Mouse (Mus musculus) lung, embryonic 15.5 days (tissue): ENCODE measurements around the gene Sox3. TPM values are rescaled to one million over a fixed set of nuclear protein-coding genes. Genes with fewer than 3 reads are reported as not detected.
A peak's percentile ranks its signal among the peaks of the same experiment; 100 is the strongest.

Experiments used
- ATAC-seq: fragments of 200-750 bp; cut with Nextera tagmentation; 2 replicates; pipeline ENCODE4 v1.8.0; 2017; ENCODE audit warnings: moderate number of reproducible peaks, borderline replicate concordance; ENCODE audit not compliant: low FRiP score, low TSS enrichment; ENCODE audit errors: extremely low read depth
- H3K27ac ChIP-seq: fragments of 300-500 bp; sonication (generic); 2 replicates; pipeline ENCODE4 v1.5.1; 2015; ENCODE audit warnings: moderate library complexity, mild to moderate bottlenecking, inconsistent platforms
- H3K27me3 ChIP-seq: fragments of 300-500 bp; sonication (generic); 2 replicates; pipeline ENCODE4 v1.6.1; 2015; ENCODE audit warnings: inconsistent platforms
- H3K36me3 ChIP-seq: fragments of 300-500 bp; sonication (generic); 2 replicates; pipeline ENCODE4 v1.6.1; 2015; ENCODE audit warnings: inconsistent platforms
- H3K4me1 ChIP-seq: fragments of 300-500 bp; sonication (generic); 2 replicates; pipeline ENCODE4 v1.6.1; 2015; ENCODE audit warnings: inconsistent platforms
- H3K4me2 ChIP-seq: fragments of 300-500 bp; sonication (generic); 2 replicates; pipeline ENCODE4 v1.6.1; 2015; ENCODE audit warnings: inconsistent platforms, mild to moderate bottlenecking, moderate library complexity
- H3K4me3 ChIP-seq: fragments of 300-500 bp; sonication (generic); 2 replicates; pipeline ENCODE4 v1.5.1; 2015; ENCODE audit warnings: mild to moderate bottlenecking, inconsistent platforms
- H3K9ac ChIP-seq: fragments of 300-500 bp; sonication (generic); 2 replicates; pipeline ENCODE4 v1.6.1; 2015; ENCODE audit warnings: inconsistent platforms
- H3K9me3 ChIP-seq: fragments of 300-500 bp; sonication (generic); 2 replicates; pipeline ENCODE4 v1.6.1; 2016; ENCODE audit warnings: inconsistent platforms
- WGBS: fragments of 180-500 bp; shearing (Covaris S2); methylation state at CpG from one replicate; pipeline ENCODE4 v1.1.7; 2015; 5-methylcytosine and 5-hydroxymethylcytosine counted together
- polyA plus RNA-seq: library from polyadenylated mRNA; unstranded; fragments of >200 nt; fragmentation: Nextera tagmentation; extraction: Ambion mirVana; gene quantifications from 2 replicates; pipeline ENCODE4 v1.2.1, GENCODE M21; 2015

The Sox3 gene
- polyA plus RNA-seq = not detected in 2 replicates

DNA sequence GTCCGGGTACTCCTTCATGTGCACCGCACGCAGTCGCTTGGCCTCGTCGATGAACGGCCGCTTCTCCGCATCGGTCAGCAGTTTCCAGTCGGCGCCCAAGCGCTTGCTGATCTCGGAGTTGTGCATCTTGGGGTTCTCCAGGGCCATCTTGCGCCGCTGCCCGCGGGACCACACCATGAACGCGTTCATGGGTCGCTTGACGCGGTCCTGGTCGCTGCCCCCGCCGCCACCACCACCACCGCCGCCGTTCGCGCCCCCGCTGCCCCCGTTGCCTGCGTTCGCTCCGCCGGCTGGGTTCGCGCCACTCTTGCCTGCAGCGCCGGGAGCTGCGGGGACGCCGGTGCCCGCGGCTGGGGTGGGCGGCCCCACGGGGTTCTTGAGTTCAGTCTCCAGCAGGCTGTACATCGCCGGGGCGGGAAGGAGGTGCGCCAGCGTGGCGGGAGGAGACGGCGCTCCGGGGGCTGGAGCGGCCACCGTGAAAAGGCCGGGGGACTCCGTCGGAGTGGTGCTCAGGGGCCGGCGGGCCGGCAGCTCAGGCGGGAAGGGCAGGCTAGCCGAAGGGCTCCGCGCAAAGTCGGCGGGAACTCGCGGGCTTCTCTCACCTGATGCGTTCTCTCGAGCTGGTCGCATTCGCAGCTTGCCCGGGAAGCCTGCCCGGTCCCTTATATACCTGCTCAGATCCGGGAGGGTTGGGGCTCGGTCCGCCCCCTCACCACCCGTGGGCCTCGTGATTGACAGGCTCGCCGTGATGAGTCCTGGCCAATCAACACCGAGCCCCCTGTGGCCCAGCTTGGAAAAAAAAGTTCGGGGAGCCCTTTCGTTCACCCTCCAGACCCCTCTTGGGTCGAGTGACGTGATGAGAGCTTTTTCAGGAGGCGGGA is at the start of gene Sox3:
Sox3 (minus strand) TSS at position 630 of the 881 bp plus-strand sequence.
- Histone ChIP-seq H3K27me3 (peaks cover 95% of the 10 kb centered on the region), H3K4me2 (peak within 1 kb of the TSS; percentile 77), H3K36me3 (no peaks in the 10 kb centered on the region), H3K9ac (no peak within 1 kb of the TSS), H3K9me3 (no peaks in the 10 kb centered on the region), H3K27ac (no peak within 1 kb of the TSS), H3K4me3 (peak within 1 kb of the TSS; percentile 41), H3K4me1 (no peaks in the 10 kb centered on the region)
- WGBS = 18% methylated on average over 79 of the region's 92 CpGs
- no peak for ATAC-seq

DNA sequence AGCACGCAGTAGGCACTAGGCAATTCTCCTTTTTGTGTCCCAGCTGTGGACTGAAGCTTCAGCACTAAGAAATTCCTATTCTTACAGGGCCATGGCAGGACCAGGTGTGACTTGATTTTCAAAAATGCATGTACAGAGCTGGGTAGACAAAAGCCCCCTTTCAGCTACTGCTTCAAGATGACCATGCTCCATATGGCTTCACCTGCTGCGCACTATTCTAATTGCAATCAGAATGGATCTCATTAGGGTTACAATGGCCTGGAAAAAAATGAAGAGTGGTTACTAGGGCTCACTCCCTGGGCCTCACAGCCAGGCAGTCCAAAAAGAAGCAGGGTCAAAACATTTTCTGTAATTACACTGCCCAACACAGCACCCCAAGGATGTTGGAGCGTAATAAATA is 47.0 kb upstream of the Sox3 start:
- H3K9ac ChIP-seq = no peak overlapping the region
- no peak overlapping the region for H3K4me3 ChIP-seq
- H3K36me3 ChIP-seq = no peaks in the 10 kb centered on the region
- no peaks in the 10 kb centered on the region for H3K27me3 ChIP-seq
- H3K4me1 ChIP-seq = no peaks in the 10 kb centered on the region
- no peaks in the 10 kb centered on the region for H3K9me3 ChIP-seq
- no peak overlapping the region for H3K27ac ChIP-seq
- ATAC-seq = no peak
- H3K4me2 ChIP-seq = no peak overlapping the region
- 97% methylated on average over 3 of the region's 3 CpGs for WGBS

DNA sequence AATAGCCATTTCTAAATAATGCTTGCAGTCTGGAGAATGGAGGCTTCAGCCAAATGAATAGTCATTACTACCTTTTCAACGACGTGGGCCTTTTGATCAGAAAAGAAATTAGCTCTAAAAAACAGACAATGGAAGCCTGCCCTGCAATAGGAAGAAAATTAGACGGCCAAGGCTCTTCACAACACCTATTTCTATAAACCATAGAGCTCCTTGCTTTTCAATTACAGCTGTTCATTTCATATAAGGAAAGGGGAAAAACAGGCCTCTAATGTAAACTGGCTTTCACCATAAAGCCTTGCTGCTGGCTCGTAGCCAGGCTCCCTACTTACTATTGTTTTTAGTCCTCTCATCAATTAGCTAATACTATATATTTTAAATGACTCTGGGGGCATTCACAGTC is 6.3 kb upstream of the Sox3 start:
- H3K4me3 ChIP-seq = no peak overlapping the region
- H3K27ac ChIP-seq = no peak overlapping the region
- no peak for ATAC-seq
- H3K9me3 ChIP-seq = no peaks in the 10 kb centered on the region
- H3K36me3 ChIP-seq = no peaks in the 10 kb centered on the region
- H3K27me3 ChIP-seq = peaks cover 58% of the 10 kb centered on the region
- H3K4me2 ChIP-seq = no peak overlapping the region
- no peaks in the 10 kb centered on the region for H3K4me1 ChIP-seq
- 29% methylated on average over 4 of the region's 4 CpGs for WGBS
- no peak overlapping the region for H3K9ac ChIP-seq

DNA sequence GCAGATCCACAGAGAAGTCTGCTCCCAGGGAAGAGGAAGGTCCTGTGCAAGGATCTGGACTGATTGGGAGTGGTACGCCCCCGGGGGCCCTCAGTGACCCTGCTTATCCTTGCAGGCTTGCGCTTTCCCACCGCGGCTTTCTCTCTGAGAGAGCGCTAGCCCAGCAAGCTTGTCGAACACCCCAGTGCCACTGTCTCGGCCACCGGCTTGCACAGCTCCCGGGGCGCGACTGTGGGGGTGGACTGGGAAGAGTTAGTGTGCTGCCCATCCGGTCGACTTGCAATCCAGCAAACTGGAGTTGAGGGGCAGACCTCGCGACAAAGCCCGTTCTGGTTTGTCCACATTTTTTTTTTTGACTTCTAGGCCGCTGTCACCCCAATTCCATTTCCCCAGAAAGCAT is 5.4 kb upstream of the Sox3 start:
- Histone ChIP-seq H3K4me3 (no peak overlapping the region), H3K27me3 (peaks cover 67% of the 10 kb centered on the region), H3K36me3 (no peaks in the 10 kb centered on the region), H3K4me2 (no peak overlapping the region), H3K9me3 (no peaks in the 10 kb centered on the region), H3K9ac (no peak overlapping the region), H3K27ac (no peak overlapping the region), H3K4me1 (no peaks in the 10 kb centered on the region)
- 12% methylated on average over 18 of the region's 18 CpGs for WGBS
- no peak for ATAC-seq

DNA sequence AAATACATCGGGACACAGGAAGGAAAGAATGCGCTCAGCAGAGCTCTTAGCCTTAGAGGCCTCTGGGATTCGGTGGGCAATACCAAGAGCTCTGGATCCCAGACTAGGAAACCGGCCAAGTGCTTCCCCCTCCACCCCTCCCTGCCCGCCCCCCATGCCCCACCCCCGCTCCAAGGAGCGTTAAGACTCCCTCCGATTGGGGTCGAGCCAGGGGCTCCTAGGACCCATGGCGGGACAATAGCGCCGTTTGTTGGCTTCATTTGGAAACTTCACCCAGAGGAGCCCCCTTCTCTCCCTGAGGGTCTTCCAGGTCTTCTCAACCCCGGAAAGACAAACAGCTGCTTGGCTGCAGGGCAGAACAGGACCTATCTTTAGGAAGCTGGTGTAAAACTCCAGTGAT is 3.1 kb upstream of the Sox3 start:
- H3K9ac ChIP-seq = no peak overlapping the region
- H3K36me3 ChIP-seq = no peaks in the 10 kb centered on the region
- no peak for ATAC-seq
- no peaks in the 10 kb centered on the region for H3K9me3 ChIP-seq
- H3K4me1 ChIP-seq = no peaks in the 10 kb centered on the region
- no peak overlapping the region for H3K27ac ChIP-seq
- 13% methylated on average over 13 of the region's 13 CpGs for WGBS
- H3K4me2 ChIP-seq = no peak overlapping the region
- peaks cover 89% of the 10 kb centered on the region for H3K27me3 ChIP-seq
- H3K4me3 ChIP-seq = no peak overlapping the region

DNA sequence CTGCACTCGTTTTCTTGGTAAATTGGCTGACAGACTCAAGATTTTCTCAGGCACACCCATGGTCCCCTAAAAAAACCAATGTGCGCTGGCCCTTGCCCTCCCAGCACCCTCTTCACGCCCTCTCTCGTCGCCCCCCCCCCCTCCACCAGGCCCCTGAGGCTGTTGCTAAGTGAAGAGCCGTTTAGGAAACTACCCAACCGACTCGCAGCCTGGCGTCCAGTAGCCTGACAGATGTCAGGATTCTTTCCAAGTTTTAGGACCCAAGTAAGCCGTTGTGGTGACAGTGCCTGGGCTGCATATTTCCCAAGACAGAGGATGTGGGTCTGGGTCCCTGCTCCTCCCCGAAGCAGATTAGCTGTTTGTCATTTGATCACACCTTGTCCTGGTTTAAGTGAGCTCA is 2.2 kb upstream of the Sox3 start:
- Histone ChIP-seq H3K4me2 (no peak overlapping the region), H3K36me3 (no peaks in the 10 kb centered on the region), H3K4me3 (no peak overlapping the region), H3K4me1 (no peaks in the 10 kb centered on the region), H3K27me3 (peaks cover 90% of the 10 kb centered on the region), H3K27ac (no peak overlapping the region), H3K9ac (no peak overlapping the region), H3K9me3 (no peaks in the 10 kb centered on the region)
- no peak for ATAC-seq
- WGBS = 10% methylated on average over 8 of the region's 11 CpGs

DNA sequence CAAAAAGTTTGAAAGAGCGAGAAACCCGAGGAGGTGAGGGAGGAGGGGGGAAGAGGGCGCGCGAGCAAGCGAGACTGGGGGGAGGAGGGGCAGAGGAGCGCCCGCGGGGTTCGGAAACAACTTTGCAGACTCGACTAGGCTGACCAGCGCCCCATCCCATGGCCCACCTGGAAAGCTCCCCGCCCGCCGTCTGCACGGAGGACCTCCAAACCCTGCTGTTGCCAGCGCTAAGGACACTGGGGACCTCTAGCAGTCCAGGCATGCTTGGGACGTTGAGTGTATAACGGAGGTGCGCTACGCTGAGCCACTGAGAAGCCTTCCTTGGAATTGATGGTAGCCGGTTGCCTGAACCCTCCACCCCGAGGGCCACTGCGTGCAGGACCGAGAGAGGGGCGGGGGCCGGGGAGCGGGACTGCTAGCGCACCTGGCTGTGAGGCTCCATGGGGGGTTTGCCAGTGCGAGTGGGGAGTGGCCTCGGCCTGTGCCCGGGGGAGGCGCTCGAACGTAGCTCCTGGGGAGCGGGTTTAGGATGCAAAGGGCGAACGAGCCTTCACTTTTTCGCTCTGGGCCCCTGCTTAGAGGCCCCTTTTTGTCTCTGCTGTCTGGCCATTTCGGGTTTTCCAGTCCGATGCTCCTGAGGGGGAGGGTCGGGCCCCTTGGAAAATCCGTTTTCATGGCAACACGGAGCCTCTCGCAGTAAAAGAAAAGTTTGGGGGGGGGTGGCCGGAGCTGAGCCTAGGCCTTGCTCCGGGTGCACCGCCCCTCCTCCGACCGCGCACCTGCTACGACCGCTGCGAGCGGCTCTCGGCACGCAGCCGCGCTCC is 702 bp upstream of the Sox3 start:
- Histone ChIP-seq H3K27ac (no peak overlapping the region), H3K9me3 (no peaks in the 10 kb centered on the region), H3K27me3 (peaks cover 97% of the 10 kb centered on the region), H3K36me3 (no peaks in the 10 kb centered on the region), H3K9ac (no peak overlapping the region), H3K4me1 (no peaks in the 10 kb centered on the region), H3K4me2 (peak overlapping the region; percentile 77), H3K4me3 (peak overlapping the region; percentile 41; the same call in 1 of the 2 replicates)
- no peak for ATAC-seq
- WGBS = 16% methylated on average over 52 of the region's 59 CpGs

DNA sequence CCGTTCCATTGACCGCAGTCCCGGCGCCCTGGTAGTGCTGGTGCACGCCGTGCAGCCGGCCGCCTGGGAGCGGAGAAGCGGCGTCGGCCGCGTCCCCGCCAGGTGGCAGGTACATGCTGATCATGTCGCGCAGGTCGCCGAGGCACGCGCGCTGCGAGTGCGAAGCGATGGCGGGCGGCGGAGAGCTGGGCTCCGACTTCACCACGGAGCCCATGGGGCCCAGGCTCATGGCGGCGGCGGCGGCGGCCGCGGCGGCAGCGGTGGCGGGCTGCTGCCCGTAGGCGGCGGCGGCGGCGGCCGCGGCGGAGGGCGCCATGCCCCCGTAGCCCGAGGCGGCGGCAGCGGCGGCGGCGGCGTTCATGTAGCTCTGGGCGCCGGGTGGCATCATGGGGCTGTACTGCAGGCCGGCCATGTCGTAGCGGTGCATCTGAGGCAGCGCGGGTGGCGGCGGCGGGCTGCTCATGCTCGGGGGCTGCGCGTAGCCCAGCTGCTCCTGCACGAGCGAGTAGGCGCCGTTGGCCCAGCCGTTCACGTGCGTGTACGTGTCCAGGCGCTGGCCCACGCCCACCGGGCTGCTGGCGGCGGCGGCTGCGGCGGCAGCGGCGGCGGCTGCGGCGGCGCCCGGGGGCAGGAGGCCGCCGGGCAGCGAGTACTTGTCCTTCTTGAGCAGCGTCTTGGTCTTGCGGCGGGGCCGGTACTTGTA is 981 bp downstream of the Sox3 start:
- peak overlapping the region; percentile 41 for H3K4me3 ChIP-seq
- peak overlapping the region; percentile 77 for H3K4me2 ChIP-seq
- WGBS = 19% methylated on average over 43 of the region's 102 CpGs
- no peaks in the 10 kb centered on the region for H3K9me3 ChIP-seq
- H3K4me1 ChIP-seq = no peaks in the 10 kb centered on the region
- peaks cover 91% of the 10 kb centered on the region for H3K27me3 ChIP-seq
- ATAC-seq = peak; percentile 46; the same call in 1 of the 2 replicates
- no peak overlapping the region for H3K27ac ChIP-seq
- no peaks in the 10 kb centered on the region for H3K36me3 ChIP-seq
- H3K9ac ChIP-seq = no peak overlapping the region

DNA sequence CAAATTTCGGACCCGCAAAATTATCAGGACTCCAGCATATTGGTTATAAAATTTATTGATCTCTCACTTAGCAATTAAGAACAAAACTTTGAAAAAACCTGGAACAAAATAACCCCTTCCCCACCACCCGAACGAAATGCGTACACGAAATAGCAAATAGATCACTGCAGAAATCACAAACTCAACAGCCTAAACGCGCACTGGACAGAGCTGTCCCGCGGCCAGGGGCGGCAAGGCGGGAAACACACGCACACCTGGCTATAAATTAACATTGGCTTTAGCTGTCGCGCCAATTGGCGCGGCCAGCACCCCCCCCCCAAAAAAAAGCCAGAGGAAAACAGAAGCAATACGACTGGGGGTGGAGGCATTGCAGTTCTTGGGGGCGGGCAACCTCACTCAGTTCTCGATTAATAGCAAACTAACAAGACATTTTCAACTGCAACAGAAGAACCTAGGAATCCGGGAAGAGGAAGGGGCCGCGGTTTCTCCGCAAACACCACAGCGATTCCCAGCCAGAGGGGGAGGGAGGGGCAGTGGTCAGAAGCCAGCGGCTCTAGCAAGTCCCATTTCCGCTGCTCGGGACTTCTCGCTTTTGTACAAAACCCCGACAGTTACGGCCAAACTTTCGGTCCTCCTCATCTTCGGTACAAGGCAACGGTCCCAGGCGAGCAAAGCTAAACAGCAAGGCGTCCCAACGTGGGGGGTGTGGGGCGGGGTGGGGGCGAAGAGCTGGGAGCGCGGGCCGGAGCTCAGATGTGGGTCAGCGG is 1.7 kb downstream of the Sox3 start:
- Histone ChIP-seq H3K27me3 (peaks cover 84% of the 10 kb centered on the region), H3K9ac (no peak overlapping the region), H3K4me2 (peak overlapping the region; percentile 77), H3K4me3 (peak overlapping the region; percentile 41), H3K36me3 (no peaks in the 10 kb centered on the region), H3K9me3 (no peaks in the 10 kb centered on the region), H3K4me1 (no peaks in the 10 kb centered on the region), H3K27ac (no peak overlapping the region)
- WGBS = 17% methylated on average over 40 of the region's 43 CpGs
- ATAC-seq = 0 out of 2 replicates have a peak, but pooled peaks have one; percentile 24

DNA sequence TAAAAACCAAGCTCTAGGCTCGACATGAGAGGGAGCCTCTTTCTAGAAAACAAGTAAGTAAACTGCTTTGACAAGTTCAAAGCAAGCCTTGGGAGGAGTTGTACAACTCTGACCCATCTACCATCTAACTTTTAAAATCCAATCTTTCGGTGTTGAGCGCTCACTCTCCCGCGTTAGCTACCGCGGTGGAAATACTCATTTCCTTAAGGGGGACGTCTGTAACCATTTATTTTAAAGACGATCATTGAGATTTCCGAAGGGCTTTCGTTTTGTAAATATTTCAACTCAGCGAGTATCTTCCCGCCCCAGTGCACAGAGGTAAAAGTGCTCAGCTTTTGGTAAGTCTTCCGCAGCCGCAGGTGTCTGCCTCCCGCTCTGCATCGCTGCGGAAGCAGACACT is 2.6 kb downstream of the Sox3 start:
- ATAC-seq = no peak
- Histone ChIP-seq H3K4me3 (no peak overlapping the region), H3K27ac (no peak overlapping the region), H3K9me3 (no peaks in the 10 kb centered on the region), H3K4me1 (no peaks in the 10 kb centered on the region), H3K4me2 (0 out of 2 replicates have a peak overlapping the region, but pooled peaks have one; percentile 20), H3K9ac (no peak overlapping the region), H3K27me3 (peaks cover 75% of the 10 kb centered on the region), H3K36me3 (no peaks in the 10 kb centered on the region)
- 18% methylated on average over 18 of the region's 18 CpGs for WGBS

DNA sequence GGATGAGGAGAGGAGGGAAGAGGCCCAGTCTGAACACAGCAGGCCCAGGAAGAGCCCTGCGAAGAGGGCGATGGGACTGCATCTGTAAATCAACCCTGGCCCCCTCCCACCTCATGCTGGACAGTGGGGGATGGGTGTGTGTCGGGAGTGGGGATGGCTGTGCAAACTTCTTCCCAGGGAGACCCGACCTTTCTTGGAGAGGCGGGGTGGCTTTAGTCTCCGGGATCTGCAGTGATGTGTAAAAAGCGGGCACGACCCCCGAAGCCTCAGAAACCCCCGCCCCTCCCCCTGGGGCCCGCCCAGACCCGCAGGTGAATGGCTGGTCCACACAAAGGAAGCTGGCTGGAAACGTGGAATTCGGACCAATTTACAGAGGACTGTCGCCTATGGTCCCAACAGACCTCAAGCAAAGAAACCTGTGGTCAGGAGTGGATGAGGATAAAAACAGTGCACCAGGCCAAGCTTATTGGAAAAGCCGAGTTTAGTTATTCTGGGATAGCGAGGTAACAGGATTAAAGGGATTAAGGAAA is 3.2 kb downstream of the Sox3 start:
- no peak overlapping the region for H3K9ac ChIP-seq
- no peaks in the 10 kb centered on the region for H3K36me3 ChIP-seq
- no peak overlapping the region for H3K4me2 ChIP-seq
- no peaks in the 10 kb centered on the region for H3K9me3 ChIP-seq
- no peak overlapping the region for H3K4me3 ChIP-seq
- 13% methylated on average over 17 of the region's 17 CpGs for WGBS
- no peaks in the 10 kb centered on the region for H3K4me1 ChIP-seq
- H3K27ac ChIP-seq = no peak overlapping the region
- H3K27me3 ChIP-seq = peaks cover 69% of the 10 kb centered on the region
- no peak for ATAC-seq
